Mouse (Mus musculus): ENCODE measurements around the gene Prss48.
A peak's percentile ranks its signal among the peaks of the same experiment; 100 is the strongest.

Prss48 gene

GRCm38 (mm10) chr3:86002423-86002822, at the start of gene Prss48:
Gene Prss48 (minus strand): TSS chr3:86002491.
- DNase-seq (ENCODE audit: low read depth, low spot score) = peak; percentile 15

DNA sequence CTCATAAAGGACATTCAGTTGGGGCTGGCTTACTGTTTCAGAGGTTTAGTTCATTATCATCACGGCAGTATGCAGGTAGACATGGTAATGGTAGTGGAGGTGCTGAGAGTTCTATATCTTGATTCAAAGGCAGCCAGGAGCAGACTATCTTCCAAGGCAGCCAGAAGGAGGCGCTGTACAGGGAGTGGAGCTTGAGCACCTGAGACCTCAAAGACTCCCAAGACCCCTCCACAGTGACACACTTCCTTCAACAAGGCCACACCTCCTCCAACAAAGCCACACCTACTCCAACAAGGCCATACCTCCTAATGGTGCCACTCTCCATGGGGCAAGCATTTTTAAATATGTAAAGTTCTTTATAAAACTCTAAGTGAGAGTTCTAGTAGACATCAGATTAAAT, 46.8 kb upstream of the Prss48 start:
- DNase-seq (ENCODE audit: low read depth, low spot score) = peak; percentile 10

GRCm38 (mm10) chr3:86047686-86048408, 45.6 kb upstream of the Prss48 start:
- DNase-seq (ENCODE audit: low read depth, low spot score) = no peak

GRCm38 (mm10) chr3:86040286-86041201, 38.3 kb upstream of the Prss48 start:
- DNase-seq (ENCODE audit: low read depth, low spot score) = no peak

GRCm38 (mm10) chr3:86038648-86039047, 36.4 kb upstream of the Prss48 start:
- no peak for DNase-seq (ENCODE audit: low read depth, low spot score)

DNA sequence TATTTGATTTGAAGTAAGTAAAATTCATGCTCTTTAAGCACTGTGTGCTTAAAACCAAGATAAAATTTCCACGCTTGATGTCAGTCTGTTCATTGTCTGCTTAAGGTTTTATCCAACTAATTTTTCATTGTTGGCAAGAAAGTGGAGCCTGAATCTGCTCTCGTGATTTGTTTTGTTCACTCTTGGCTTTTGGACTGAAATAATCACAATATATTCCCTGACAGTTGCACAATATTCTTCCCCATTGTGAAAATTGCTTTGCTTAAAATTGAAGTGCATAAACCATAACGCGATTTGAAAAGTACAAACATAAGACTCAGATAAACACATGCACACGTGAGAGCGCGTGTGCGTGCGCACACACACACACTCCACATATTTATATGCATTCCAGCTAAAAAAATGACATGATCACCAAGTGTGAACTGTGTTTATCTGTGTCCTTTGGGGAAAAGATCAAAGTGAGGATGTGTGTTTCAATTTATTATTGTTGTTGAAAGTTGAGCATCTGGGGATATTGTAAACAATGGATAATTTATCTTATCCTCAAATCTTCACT, 35.7 kb upstream of the Prss48 start:
- no peak for DNase-seq (ENCODE audit: low read depth, low spot score)

GRCm38 (mm10) chr3:86033455-86034090, 31.3 kb upstream of the Prss48 start:
- DNase-seq (ENCODE audit: low read depth, low spot score) = no peak

DNA sequence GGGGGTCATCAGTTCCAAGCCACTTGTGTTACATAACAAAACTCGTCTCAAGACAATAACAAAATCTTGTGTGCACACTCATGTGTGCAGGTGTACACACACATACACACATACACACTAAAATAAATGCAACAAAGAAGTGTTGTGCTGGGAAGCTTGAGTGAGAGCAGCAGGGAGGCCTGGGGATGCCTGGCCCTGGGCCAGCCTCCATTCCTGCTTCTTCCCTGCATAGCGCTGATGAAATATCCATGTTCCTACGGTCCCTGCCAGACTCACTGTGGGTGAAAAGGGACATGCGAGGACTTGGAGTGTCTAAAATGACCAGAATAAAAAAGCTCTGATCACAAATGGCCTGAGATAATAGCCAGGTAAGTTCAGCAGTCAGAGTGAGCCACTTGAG, 28.3 kb upstream of the Prss48 start:
- no peak for DNase-seq (ENCODE audit: low read depth, low spot score)

DNA sequence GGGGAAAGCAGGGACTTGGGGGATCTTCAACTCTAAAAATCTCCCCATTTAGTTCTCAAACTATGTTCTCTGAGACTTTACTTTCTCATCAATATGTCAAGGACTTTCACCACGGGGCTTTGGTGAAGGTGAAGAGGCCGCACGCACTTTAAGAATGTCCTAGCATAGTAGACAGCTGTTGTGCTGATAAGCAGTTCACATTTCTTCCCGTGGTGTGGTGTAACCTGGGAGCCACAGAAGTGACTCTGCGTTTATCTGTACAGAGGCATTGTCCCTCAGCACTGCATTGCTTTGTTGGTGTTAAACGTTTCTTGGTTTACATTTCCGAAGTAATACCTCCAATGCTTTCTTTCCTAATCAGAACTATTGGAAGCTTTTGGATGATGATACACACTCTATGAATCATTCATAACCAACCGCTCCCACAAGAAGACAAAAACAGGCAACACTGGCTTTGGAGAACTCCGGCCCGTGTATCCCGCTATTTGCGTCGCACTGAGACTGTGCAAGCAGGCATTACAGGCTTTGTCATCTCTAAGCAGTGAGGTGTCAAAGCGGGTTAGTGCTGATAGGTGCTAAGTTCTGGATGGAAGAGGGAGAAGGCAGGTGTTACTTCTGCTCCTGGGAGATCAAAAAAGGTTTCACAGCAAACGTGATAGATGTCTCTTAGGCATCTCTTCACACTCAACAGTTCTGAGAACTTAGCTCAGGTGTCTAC, 26.5 kb upstream of the Prss48 start:
- no peak for DNase-seq (ENCODE audit: low read depth, low spot score)

- no peak for DNase-seq (ENCODE audit: low read depth, low spot score)
Measured at GRCm38 (mm10) chr3:86025341-86026137, 23.2 kb upstream of the Prss48 start.

DNA sequence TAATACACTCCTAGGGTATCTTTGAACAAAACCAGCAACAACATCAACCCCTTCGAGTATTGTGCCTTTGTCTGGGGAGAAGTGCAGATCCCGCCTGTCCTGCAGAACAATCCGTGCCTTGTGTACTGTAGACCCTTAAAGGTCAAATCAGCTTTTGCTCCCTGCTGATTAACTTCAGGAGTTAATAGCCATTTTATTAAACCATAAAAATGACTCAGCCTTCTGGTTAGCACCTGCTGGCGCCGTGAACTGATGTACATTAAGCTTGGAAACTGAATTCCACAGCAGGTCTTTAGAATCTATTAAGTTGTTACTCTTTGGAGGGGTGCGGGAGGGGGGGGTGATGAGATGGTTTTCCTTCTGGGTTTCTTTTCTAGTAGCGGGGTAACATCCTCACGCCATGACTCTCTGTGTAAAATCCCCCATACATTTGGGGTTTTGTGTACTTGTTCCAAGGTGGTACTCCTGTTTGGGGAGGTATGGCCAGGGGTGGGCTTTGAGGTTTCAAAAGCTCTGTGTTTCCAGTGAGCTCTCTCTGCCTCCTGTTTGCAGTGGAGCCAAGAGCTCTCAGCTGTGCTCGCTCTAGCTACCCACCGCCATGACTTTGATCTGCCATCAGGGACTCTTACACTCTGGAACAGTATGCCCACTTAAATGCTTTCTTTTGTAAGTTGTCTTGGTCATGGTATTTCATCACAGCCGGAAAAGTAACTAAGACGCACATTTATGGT, 21.9 kb upstream of the Prss48 start:
- no peak for DNase-seq (ENCODE audit: low read depth, low spot score)

DNA sequence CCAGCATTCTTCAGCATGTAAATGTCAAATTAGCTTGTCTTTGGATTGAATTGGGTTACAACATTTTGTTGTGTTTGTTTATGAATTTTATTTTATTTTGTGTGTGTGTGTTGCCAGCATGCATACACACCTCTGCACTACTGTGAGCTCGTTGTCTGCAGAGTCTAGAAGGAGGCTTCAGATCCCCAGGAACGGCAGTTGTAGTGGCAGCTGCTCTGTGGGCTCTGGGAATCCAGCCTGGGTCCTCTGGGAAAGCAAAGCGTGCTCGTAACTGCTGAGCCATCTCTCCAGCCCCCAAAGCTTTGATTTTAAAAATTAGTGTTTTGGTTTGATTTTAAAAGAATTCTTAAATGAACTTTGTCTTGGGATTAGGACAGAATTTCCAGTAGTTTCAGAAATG, 19.4 kb upstream of the Prss48 start:
- no peak for DNase-seq (ENCODE audit: low read depth, low spot score)

- DNase-seq (ENCODE audit: low read depth, low spot score) = no peak
Measured at GRCm38 (mm10) chr3:86020921-86021650, 18.8 kb upstream of the Prss48 start.

DNA sequence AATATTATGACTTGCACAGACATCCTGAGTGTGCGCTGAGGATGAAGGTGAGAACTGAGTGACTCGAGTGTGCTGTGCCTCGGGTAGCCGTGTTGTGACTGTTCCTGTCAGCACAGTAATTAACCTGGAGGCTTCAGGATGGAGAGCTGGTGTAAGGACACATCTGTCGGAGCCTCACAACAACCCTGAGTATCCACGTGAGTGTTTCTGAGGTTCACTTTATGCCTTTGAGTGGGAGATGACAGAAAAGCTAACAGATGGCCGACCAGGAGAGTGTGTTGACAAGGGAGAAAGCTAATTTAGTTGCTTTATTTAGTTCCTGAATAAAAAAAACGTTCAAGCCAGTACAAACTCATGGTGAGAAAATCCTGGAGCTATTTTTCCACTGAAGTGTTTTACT, 15.2 kb upstream of the Prss48 start:
- DNase-seq (ENCODE audit: low read depth, low spot score) = no peak

DNA sequence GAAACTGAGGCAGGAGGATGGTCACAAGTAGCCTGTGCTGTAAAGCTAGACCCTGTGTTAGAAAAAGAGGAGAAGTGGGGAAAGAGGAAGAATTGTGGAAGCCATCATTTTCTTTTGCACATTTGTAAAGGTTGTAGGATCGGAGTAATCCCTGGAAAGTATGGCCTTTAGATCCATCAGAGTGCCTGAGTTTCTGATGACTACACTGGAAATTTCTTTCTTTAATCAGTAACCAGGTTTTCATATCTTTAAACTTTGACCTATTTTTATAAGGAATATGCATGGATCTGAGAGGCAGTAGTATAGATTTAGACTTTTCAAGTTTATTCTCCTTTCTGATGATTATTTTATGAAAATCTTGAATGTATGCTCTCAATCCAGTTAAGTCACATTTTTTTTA, 14.7 kb upstream of the Prss48 start:
- no peak for DNase-seq (ENCODE audit: low read depth, low spot score)

- DNase-seq (ENCODE audit: low read depth, low spot score) = no peak
Measured at GRCm38 (mm10) chr3:86013837-86014236, 11.5 kb upstream of the Prss48 start.

- no peak for DNase-seq (ENCODE audit: low read depth, low spot score)
Measured at GRCm38 (mm10) chr3:86011833-86012232, 9.5 kb upstream of the Prss48 start.

GRCm38 (mm10) chr3:86011373-86011772, 9.1 kb upstream of the Prss48 start:
- DNase-seq (ENCODE audit: low read depth, low spot score) = no peak

GRCm38 (mm10) chr3:86010618-86011017, 8.3 kb upstream of the Prss48 start:
- no peak for DNase-seq (ENCODE audit: low read depth, low spot score)
